Mouse (Mus musculus) liver, embryonic 14.5 days (tissue): ENCODE data around the gene Lrp1. TPM values are rescaled to one million over a fixed set of nuclear protein-coding genes. Genes with fewer than 3 reads are reported as not detected.

ENCODE experiments used
- ATAC-seq: fragments of 200-750 bp; cut with Nextera tagmentation; 2 replicates; pipeline ENCODE4 v1.8.0; 2017; ENCODE audit warnings: moderate number of reproducible peaks, mild to moderate bottlenecking, moderate library complexity; ENCODE audit not compliant: insufficient read depth
- DNase-seq, 3 experiments: peaks; one replicate each; pipeline ENCODE4 v3.0.0-alpha.2; 2012 to 2013; ENCODE audit warnings: low read depth in 3 of 3, low spot score in 3 of 3
- H3K27ac ChIP-seq: fragments of 300-500 bp; sonication (generic); 2 replicates; pipeline ENCODE4 v1.5.1; 2014; ENCODE audit warnings: moderate library complexity, mild to moderate bottlenecking, control low read depth, inconsistent platforms
- H3K27me3 ChIP-seq: fragments of 300-500 bp; sonication (generic); 2 replicates; pipeline ENCODE4 v1.6.1; 2014; ENCODE audit warnings: mild to moderate bottlenecking, low read length, moderate library complexity; ENCODE audit not compliant: control insufficient read depth, insufficient read depth
- H3K36me3 ChIP-seq: fragments of 300-500 bp; sonication (generic); replicated peaks from 2 replicates; pipeline ENCODE4 v1.6.1; 2014; ENCODE audit warnings: low read depth; ENCODE audit not compliant: control insufficient read depth, insufficient read depth
- H3K4me1 ChIP-seq, 2 experiments: fragments of 200-500 bp in 1 of 2; fragments of 300-500 bp in 1 of 2; sonication (generic) in 1 of 2; replicated peaks; 2 replicates each; pipeline ENCODE4 v1.6.1; 2012 to 2014; ENCODE audit warnings: antibody characterized with exemption in 1 of 2, inconsistent platforms in 1 of 2, low read length in 1 of 2; ENCODE audit not compliant: control insufficient read depth in 2 of 2, insufficient read depth in 2 of 2
- H3K4me2 ChIP-seq: fragments of 300-500 bp; sonication (generic); 2 replicates; pipeline ENCODE4 v1.6.1; 2014; ENCODE audit warnings: low read depth, mild to moderate bottlenecking, control low read depth, moderate library complexity
- H3K4me3 ChIP-seq, 2 experiments: fragments of 200-500 bp in 1 of 2; fragments of 300-500 bp in 1 of 2; sonication (generic) in 1 of 2; 2 replicates each; pipeline ENCODE4 v1.5.1; 2012 to 2014; ENCODE audit warnings: low read depth in 2 of 2, low read length in 2 of 2, mild to moderate bottlenecking in 2 of 2, control low read depth in 1 of 2, inconsistent platforms in 1 of 2, moderate library complexity in 1 of 2; ENCODE audit not compliant: insufficient read depth in 1 of 2
- H3K9ac ChIP-seq: fragments of 300-500 bp; sonication (generic); replicated peaks from 2 replicates; pipeline ENCODE4 v1.6.1; 2014; ENCODE audit warnings: mild to moderate bottlenecking, control low read depth, moderate library complexity
- H3K9me3 ChIP-seq: fragments of 300-500 bp; sonication (generic); 2 replicates; pipeline ENCODE4 v1.6.1; 2016; ENCODE audit warnings: low read length, mixed read lengths; ENCODE audit not compliant: control insufficient read depth
- CTCF ChIP-seq: IDR thresholded peaks from 2 replicates; pipeline ENCODE4 v1.5.1; 2016; ENCODE audit warnings: antibody characterized with exemption, low read depth, control low read depth
- EP300 ChIP-seq: IDR thresholded peaks from 2 replicates; pipeline ENCODE4 v1.6.1; 2016; ENCODE audit warnings: antibody characterized with exemption, low read depth
- WGBS: fragments of 180-500 bp; shearing (Covaris S2); extraction: QIAGEN DNeasy Blood & Tissue Kit; methylation state at CpG from one replicate; pipeline ENCODE4 v1.1.7; 2014; ENCODE audit not compliant: insufficient replicate concordance; 5-methylcytosine and 5-hydroxymethylcytosine counted together
- polyA plus RNA-seq, 2 experiments: library from polyadenylated mRNA; depleted of rRNA in 1 of 2; stranded (reverse) in 1 of 2; unstranded in 1 of 2; fragments of >200 nt; fragmentation: Nextera tagmentation in 1 of 2; extraction: Ambion mirVana in 1 of 2; gene quantifications; 2 replicates each; pipeline versions ENCODE4 v1.2.1 to v1.2.3; 2012 to 2014

The Lrp1 gene
- polyA plus RNA-seq, 2 experiments, result 13.2 to 18.2 TPM

GRCm38 (mm10) chr10:127591514-127591913, 29.4 kb downstream of the Lrp1 start:
- DNase-seq (no peak), ATAC-seq (no peak)
- H3K36me3 ChIP-seq, result no peaks in the 10 kb centered on the region; the same call in 1 of the 2 replicates
- no peak overlapping the region for H3K4me3 ChIP-seq
- H3K4me2 ChIP-seq, result no peak overlapping the region
- no peak overlapping the region for H3K9ac ChIP-seq
- H3K27me3 ChIP-seq, result no peaks in the 10 kb centered on the region
- H3K27ac ChIP-seq, result no peak overlapping the region
- TF ChIP-seq EP300 (no peak), CTCF (no peak)
- no peaks in the 10 kb centered on the region for H3K9me3 ChIP-seq
- WGBS, result 65% methylated on average over 7 of the region's 7 CpGs
- peaks cover 0 to 8% of the 10 kb centered on the region in 2 experiments; a peak in 1 of 4 replicates for H3K4me1 ChIP-seq

GRCm38 (mm10) chr10:127590831-127591451, 30.0 kb downstream of the Lrp1 start:
- peaks cover 0 to 7% of the 10 kb centered on the region in 2 experiments; a peak in 1 of 4 replicates for H3K4me1 ChIP-seq
- TF ChIP-seq EP300, result no peak
- no peak for TF ChIP-seq CTCF
- WGBS, result 59% methylated on average over 7 of the region's 7 CpGs
- no peak overlapping the region for H3K4me2 ChIP-seq
- H3K27ac ChIP-seq, result no peak overlapping the region
- H3K4me3 ChIP-seq, result no peak overlapping the region
- no peaks in the 10 kb centered on the region for H3K9me3 ChIP-seq
- no peak overlapping the region for H3K9ac ChIP-seq
- DNase-seq, result no peak
- no peaks in the 10 kb centered on the region; the same call in 1 of the 2 replicates for H3K36me3 ChIP-seq
- H3K27me3 ChIP-seq, result no peaks in the 10 kb centered on the region
- peak; percentile 27; the same call in 1 of the 2 replicates for ATAC-seq

- no peaks in the 10 kb centered on the region for H3K27me3 ChIP-seq
- no peak for ATAC-seq
- no peaks in the 10 kb centered on the region; the same call in 1 of the 2 replicates for H3K36me3 ChIP-seq
- no peak overlapping the region for H3K27ac ChIP-seq
- H3K9ac ChIP-seq, result no peak overlapping the region
- no peaks in the 10 kb centered on the region for H3K9me3 ChIP-seq
- DNase-seq, result no peak
- 63% methylated on average over 12 of the region's 12 CpGs for WGBS
- TF ChIP-seq CTCF (no peak), EP300 (no peak)
- no peak overlapping the region for H3K4me3 ChIP-seq
- H3K4me1 ChIP-seq, result peaks cover 0 to 7% of the 10 kb centered on the region in 2 experiments; a peak in 1 of 4 replicates
- no peak overlapping the region for H3K4me2 ChIP-seq
Measured at GRCm38 (mm10) chr10:127590256-127590655, 30.7 kb downstream of the Lrp1 start.

- DNase-seq (no peak), ATAC-seq (no peak)
- H3K4me2 ChIP-seq, result no peak overlapping the region
- no peaks in the 10 kb centered on the region; the same call in 1 of the 2 replicates for H3K36me3 ChIP-seq
- H3K9ac ChIP-seq, result no peak overlapping the region
- no peaks in the 10 kb centered on the region for H3K9me3 ChIP-seq
- no peaks in the 10 kb centered on the region for H3K27me3 ChIP-seq
- no peak overlapping the region for H3K27ac ChIP-seq
- 52% methylated on average over 8 of the region's 8 CpGs for WGBS
- peaks cover 0 to 6% of the 10 kb centered on the region in 2 experiments; a peak in 1 of 4 replicates for H3K4me1 ChIP-seq
- H3K4me3 ChIP-seq, result no peak overlapping the region
- TF ChIP-seq EP300, result no peak
- no peak for TF ChIP-seq CTCF
Measured at GRCm38 (mm10) chr10:127587776-127588175, 33.2 kb downstream of the Lrp1 start.

GRCm38 (mm10) chr10:127586209-127586608, 34.7 kb downstream of the Lrp1 start:
- H3K4me2 ChIP-seq, result no peak overlapping the region
- no peaks in the 10 kb centered on the region for H3K4me1 ChIP-seq
- no peak overlapping the region for H3K9ac ChIP-seq
- H3K36me3 ChIP-seq, result no peaks in the 10 kb centered on the region; the same call in 1 of the 2 replicates
- no peak for ATAC-seq
- no peak overlapping the region for H3K4me3 ChIP-seq
- TF ChIP-seq CTCF, result no peak
- no peak for TF ChIP-seq EP300
- DNase-seq, result no peak
- WGBS, result 57% methylated on average over 4 of the region's 4 CpGs
- no peaks in the 10 kb centered on the region for H3K27me3 ChIP-seq
- H3K27ac ChIP-seq, result no peak overlapping the region
- H3K9me3 ChIP-seq, result no peaks in the 10 kb centered on the region
